Comparison of ENCODE assay signal across 8 mouse cellular contexts in genomic region chr1:59236856-59237441, GRCm38 (mm10). TPM values are rescaled to one million over a fixed set of nuclear protein-coding genes. Genes with fewer than 3 reads are reported as not detected.
DNase-seq lines count a peak whose midpoint lies in the region; ATAC-seq lines count a peak whose summit lies in the region.

Gene Als2, minus strand, starts transcription at chr1:59237231.

- DNase-seq in adrenal gland, adult (ENCODE audit: inconsistent age in 2 of 2, low spot score in 1 of 2), result peak; percentile 98 to 100
- DNase-seq in embryo, embryonic 10.5 days (ENCODE audit: low spot score), result peak; percentile 98
- peak; percentile 98 for DNase-seq in gastrocnemius, postnatal 14 days
- peak; percentile 98 for DNase-seq in left cerebral cortex, postnatal 10 days (ENCODE audit: extremely low spot score in 1 of 2, low spot score in 2 of 2)
- peak; percentile 97 for DNase-seq in right cerebral cortex, postnatal 25 days
- DNase-seq in urinary bladder, postnatal 4 days (ENCODE audit: low spot score in 2 of 2), result peak; percentile 97 to 99

- intact Hi-C loops in gastrocnemius, postnatal 14 days (cut with DNase I; ENCODE audit: low total_unique reads), result loop anchor here (5.0 to 10.0 kb wide), 2 partner anchors 92 to 465 kb away; no protein-coding TSS in a partner anchor
- intact Hi-C loops in left cerebral cortex, postnatal 10 days (cut with DNase I), result no loop called here

- ATAC-seq in inflammation-experienced regulatory T-cells, adult 6 months, result peak; percentile 90
- peak; percentile 93 for ATAC-seq in megakaryocyte-erythroid progenitor cell, adult 5-6 weeks (replicated peaks; ENCODE audit: low FRiP score, low TSS enrichment, poor library complexity, severe bottlenecking)

RNA-seq across cellular contexts. Expression of gene Als2, which starts in this region (rescaled TPM):
- total RNA-seq in gastrocnemius, postnatal 14 days (2021), result 10 to 100 TPM; 15.9 to 16.9 TPM
- polyA plus RNA-seq in inflammation-experienced regulatory T-cells, adult 6 months (2017; shearing (Covaris generic)), result 1 to 10 TPM; 6.7 to 8.2 (median 8.0) TPM
- 10 to 100 TPM; 34.2 to 34.3 TPM for total RNA-seq in left cerebral cortex, postnatal 10 days (2021)
- 6.7 and 8.9 TPM in 2 replicates for total RNA-seq in megakaryocyte-erythroid progenitor cell, adult 5-6 weeks (2014; fragmentation: Nextera tagmentation)
- 5.2 and 9.2 TPM in 2 replicates for total RNA-seq in megakaryocyte-erythroid progenitor cell, adult 5-6 weeks (2017)

Comparison
In these comparisons a context has a peak if more than half of its experiments do, and no peak if none do; other contexts are left out.
1. Peak in every context shown above with its lines: DNase-seq and ATAC-seq.